Mouse (Mus musculus): Measurements from ENCODE around the gene Abhd11.

- TF ChIP-seq POLR2A (IDR thresholded peaks at IDR 0.05; ENCODE audit: borderline replicate concordance, control insufficient read depth, low read depth, low read length): no peak
- TF ChIP-seq CTCF (IDR thresholded peaks at IDR 0.05; ENCODE audit: control insufficient read depth, insufficient read depth, low read length): no peak
Observed at GRCm38 (mm10) chr5:135011809-135012613, 3.1 kb downstream of the Abhd11 start.

Data from bone marrow, adult 2 months (tissue).